Mouse (Mus musculus): ENCODE results near the gene Nrde2.

DNA sequence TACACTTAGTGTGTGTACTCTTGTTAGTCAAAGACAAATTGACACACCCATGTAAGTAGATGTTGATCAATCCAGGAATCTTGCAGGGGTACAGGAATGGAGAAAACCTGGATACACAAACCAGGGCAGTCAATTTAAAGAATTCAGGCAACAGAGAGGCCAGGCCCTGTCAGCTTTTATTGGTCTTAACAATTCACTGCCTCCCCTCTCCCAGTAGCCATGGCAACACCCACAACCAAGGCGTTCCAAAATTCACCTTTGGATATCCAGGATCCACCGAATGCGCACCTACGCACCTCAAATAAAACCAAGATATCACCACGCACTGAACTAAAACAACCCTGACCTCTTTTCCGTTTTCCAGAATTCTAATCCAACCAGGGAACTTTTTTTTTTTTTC is 26.9 kb upstream of the Nrde2 start:
- TF ChIP-seq CTCF (IDR thresholded peaks at IDR 0.05; ENCODE audit: extremely low read depth, insufficient read length, insufficient replicate concordance, low read depth, low read length), result no peak
- no peak for TF ChIP-seq POLR2A (IDR thresholded peaks at IDR 0.05; ENCODE audit: low read depth, low read length)

Data from small intestine, adult 2 months (tissue).